Mouse (Mus musculus) ovary, adult 18-20 months (tissue): ENCODE measurements around the gene Dpm3.
A peak's percentile ranks its signal among the peaks of the same experiment; 100 is the strongest.

Experiments used
- DNase-seq: peaks from one replicate; pipeline ENCODE4 v3.0.0; 2022; ENCODE audit warnings: low spot score, mixed read lengths

Gene Dpm3

GRCm38 (mm10) chr3:89295685-89296230, 36.6 kb downstream of the Dpm3 start:
- no peak for DNase-seq

GRCm38 (mm10) chr3:89296761-89297396, 37.7 kb downstream of the Dpm3 start:
- DNase-seq: no peak

- no peak for DNase-seq
These were observed 39.8 kb downstream of the Dpm3 start for GRCm38 (mm10) chr3:89298908-89299307.

- no peak for DNase-seq
These were observed 40.3 kb downstream of the Dpm3 start for GRCm38 (mm10) chr3:89299499-89299898.

GRCm38 (mm10) chr3:89300071-89300470, 40.9 kb downstream of the Dpm3 start:
- no peak for DNase-seq

GRCm38 (mm10) chr3:89300514-89300913, 41.4 kb downstream of the Dpm3 start:
- no peak for DNase-seq

- no peak for DNase-seq
These were observed 45.3 kb downstream of the Dpm3 start for GRCm38 (mm10) chr3:89304440-89304839.

GRCm38 (mm10) chr3:89305105-89305504, 45.9 kb downstream of the Dpm3 start:
- DNase-seq: no peak

GRCm38 (mm10) chr3:89305551-89306325, 46.6 kb downstream of the Dpm3 start:
- DNase-seq: no peak

GRCm38 (mm10) chr3:89308089-89308488, 48.9 kb downstream of the Dpm3 start:
- peak; percentile 51 for DNase-seq

- no peak for DNase-seq
These were observed 55.2 kb downstream of the Dpm3 start for GRCm38 (mm10) chr3:89314340-89314739.

- DNase-seq: no peak
These were observed 55.6 kb downstream of the Dpm3 start for GRCm38 (mm10) chr3:89314791-89315190.

GRCm38 (mm10) chr3:89315195-89315929, 56.2 kb downstream of the Dpm3 start:
- no peak for DNase-seq

GRCm38 (mm10) chr3:89315930-89316831, 57.0 kb downstream of the Dpm3 start:
- no peak for DNase-seq
